Mouse (Mus musculus) E14TG2a.4 (cell line): ENCODE measurements around the gene Vasp.

Experiments used
- H3K27me3 ChIP-seq: 2 replicates; pipeline ENCODE4 v1.6.1; 2014; ENCODE audit warnings: low read length, control low read depth; ENCODE audit not compliant: insufficient read depth
- H3K36me3 ChIP-seq: 2 replicates; pipeline ENCODE4 v1.6.1; 2014; ENCODE audit warnings: low read length, control low read depth; ENCODE audit not compliant: insufficient read depth
- H3K4me1 ChIP-seq: replicated peaks from 2 replicates; pipeline ENCODE4 v1.6.1; 2014; ENCODE audit warnings: low read depth, low read length, control low read depth
- H3K4me3 ChIP-seq: replicated peaks from 2 replicates; pipeline ENCODE4 v1.5.1; 2014; ENCODE audit warnings: mild to moderate bottlenecking, low read length
- H3K9me3 ChIP-seq: 2 replicates; pipeline ENCODE4 v1.6.1; 2014; ENCODE audit warnings: low read length, control low read depth
- CTCF ChIP-seq: conservative IDR thresholded peaks from 2 replicates; pipeline ENCODE4 v1.5.1; 2014; ENCODE audit warnings: low read length
- NANOG ChIP-seq: IDR thresholded peaks from 2 replicates; pipeline ENCODE4 v1.6.1; 2014; ENCODE audit warnings: borderline replicate concordance, low read length, mixed read lengths
- POU5F1 ChIP-seq: IDR thresholded peaks from 2 replicates; pipeline ENCODE4 v1.6.1; 2014; ENCODE audit warnings: low read length, borderline replicate concordance

Gene Vasp

DNA sequence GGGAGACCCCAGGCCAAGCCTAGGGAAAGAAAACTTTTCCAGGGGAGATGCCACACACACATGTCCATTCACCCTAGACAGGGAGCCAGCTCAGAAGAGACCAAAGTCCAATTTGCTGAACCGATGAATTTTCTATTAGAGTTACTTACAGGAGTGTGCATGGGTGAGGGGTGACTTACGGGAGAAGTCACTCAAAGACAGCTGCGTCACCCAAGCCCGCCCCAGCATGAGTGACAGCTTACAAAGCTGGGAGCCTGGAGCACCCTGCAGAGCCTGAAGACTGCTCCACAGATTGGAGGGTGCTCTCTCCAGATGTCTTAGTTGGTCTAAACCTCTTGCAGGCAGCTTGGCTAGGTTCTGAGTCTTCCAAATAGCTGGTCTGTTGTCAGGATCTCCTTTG, 40.4 kb upstream of the Vasp start:
- TF ChIP-seq NANOG (no peak), POU5F1 (no peak)
- no peaks in the 10 kb centered on the region for H3K36me3 ChIP-seq
- H3K9me3 ChIP-seq: no peaks in the 10 kb centered on the region
- H3K27me3 ChIP-seq: peaks cover 39% of the 10 kb centered on the region
- H3K4me1 ChIP-seq: peaks cover 29% of the 10 kb centered on the region
- no peak overlapping the region for H3K4me3 ChIP-seq

DNA sequence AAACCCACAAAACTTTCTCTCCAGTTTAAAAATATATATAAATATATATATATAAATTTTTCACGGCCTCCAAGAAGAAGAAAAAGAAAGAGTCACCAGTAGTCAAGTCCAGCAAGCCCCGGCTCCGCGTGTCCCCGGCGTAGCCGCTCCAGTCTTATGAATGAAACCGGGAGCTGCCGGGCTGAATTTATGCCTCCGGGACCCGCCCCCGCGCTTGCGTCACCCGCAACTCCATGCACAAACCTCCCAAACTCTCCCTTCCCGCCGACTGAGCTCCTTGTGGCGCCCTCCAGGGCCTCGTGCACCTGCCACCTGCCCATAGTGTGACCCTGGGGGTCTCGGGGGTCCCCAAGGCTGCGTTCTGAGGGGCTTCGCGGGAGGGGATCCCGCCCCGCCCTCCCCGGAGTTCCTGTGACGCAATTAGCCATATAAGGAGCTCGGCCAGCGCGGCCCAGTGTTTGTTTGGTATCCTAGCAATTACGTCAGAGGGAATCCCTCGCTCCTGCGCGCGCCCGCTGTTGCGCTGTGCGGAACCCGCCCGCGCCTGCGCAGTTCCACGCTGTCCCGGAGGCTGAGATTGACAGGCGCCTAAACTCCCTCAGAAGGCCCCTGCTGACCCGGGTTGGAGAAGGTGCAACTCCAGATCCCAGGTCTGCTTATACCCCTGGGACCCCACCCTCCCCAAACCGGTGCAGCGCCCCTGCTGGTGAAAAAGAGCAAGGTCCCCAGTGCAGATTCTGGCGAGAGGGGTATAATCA, 38.4 kb upstream of the Vasp start, which contains the start of gene Fosb:
Fosb (minus strand) TSS at position 168 of the 758 bp plus-strand sequence.
- Histone ChIP-seq H3K4me3 (peak within 1 kb of the TSS; percentile 93), H3K4me1 (peaks cover 35% of the 10 kb centered on the region), H3K27me3 (peaks cover 48% of the 10 kb centered on the region), H3K9me3 (no peaks in the 10 kb centered on the region), H3K36me3 (no peaks in the 10 kb centered on the region)
- TF ChIP-seq CTCF (peak; percentile 29; the same call in 1 of the 2 replicates), POU5F1 (no peak)

DNA sequence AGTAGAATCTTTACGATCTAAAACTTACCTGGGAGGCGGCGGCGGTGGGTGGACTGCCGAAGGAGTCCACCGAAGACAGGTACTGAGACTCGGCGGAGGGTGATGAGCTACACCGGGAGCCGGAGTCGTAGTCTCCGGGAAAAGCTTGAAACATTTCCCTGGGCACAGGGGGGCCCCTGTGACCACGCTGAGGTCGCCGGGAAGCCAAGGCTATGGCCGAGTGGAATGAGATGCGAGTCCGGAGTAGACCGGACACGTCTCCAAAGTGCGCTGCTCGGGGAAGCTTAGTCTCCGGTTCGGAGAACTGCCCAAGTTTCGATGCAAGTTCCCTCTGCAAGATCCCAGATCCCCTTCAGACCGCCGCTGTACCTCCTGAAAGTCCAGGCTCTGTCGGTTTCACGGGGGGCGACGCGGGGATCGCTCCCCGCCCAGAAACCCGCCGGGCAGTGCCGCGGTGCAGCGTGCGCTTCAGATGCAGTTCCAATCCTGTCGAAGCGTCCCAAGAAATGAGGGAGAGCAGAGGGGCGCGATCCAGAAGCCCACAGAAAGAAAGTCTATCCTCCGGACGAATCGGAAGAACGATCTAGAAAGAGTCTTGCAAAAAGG, 37.8 kb upstream of the Vasp start:
- no peaks in the 10 kb centered on the region for H3K36me3 ChIP-seq
- peaks cover 54% of the 10 kb centered on the region for H3K27me3 ChIP-seq
- no peaks in the 10 kb centered on the region for H3K9me3 ChIP-seq
- H3K4me1 ChIP-seq: peaks cover 42% of the 10 kb centered on the region
- H3K4me3 ChIP-seq: peak overlapping the region; percentile 93
- TF ChIP-seq NANOG (no peak), POU5F1 (no peak), CTCF (no peak)

DNA sequence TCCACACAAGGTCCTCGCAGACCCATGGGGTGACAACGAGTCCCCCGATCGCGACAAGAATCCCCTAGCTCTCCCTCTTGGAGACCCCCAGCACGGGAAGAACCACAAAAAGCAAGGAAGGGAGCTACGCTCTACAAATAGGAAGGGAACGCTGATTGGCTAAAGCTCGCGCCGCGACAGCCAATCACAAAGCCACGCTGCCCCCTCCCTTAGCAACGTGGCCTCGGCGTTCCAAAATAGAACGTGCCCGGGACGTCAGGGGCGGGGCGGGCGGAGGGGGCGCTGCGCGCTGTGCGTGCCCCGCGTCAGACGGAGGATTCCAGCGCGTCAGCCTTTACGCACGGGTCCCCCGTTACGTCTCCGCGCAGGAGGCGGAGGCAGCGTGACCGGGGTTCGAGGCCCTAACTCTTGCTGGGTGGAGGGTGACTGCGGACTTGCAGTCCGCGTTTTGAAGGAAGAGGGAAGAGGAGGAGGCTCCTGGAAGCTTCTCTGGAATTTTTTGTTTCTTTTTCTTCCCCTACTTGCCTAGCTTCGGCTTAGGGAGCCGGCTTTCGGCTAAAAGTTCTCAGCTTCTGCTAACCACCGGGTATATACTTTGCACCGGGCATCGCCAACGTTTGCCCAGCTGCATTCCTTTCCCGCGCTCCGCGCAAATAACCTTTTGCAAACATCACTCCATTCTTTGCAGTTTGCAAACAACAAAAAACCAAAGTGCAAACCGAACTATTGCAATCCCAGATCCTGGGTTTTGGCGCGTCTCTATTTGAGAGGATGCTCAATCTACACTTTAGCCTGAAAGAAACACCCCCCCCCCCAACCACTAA, 37.0 kb upstream of the Vasp start:
- no peaks in the 10 kb centered on the region for H3K36me3 ChIP-seq
- no peaks in the 10 kb centered on the region for H3K9me3 ChIP-seq
- peaks cover 54% of the 10 kb centered on the region for H3K27me3 ChIP-seq
- peak overlapping the region; percentile 93 for H3K4me3 ChIP-seq
- H3K4me1 ChIP-seq: peaks cover 49% of the 10 kb centered on the region
- TF ChIP-seq POU5F1: no peak
- TF ChIP-seq NANOG: no peak
- TF ChIP-seq CTCF: no peak

DNA sequence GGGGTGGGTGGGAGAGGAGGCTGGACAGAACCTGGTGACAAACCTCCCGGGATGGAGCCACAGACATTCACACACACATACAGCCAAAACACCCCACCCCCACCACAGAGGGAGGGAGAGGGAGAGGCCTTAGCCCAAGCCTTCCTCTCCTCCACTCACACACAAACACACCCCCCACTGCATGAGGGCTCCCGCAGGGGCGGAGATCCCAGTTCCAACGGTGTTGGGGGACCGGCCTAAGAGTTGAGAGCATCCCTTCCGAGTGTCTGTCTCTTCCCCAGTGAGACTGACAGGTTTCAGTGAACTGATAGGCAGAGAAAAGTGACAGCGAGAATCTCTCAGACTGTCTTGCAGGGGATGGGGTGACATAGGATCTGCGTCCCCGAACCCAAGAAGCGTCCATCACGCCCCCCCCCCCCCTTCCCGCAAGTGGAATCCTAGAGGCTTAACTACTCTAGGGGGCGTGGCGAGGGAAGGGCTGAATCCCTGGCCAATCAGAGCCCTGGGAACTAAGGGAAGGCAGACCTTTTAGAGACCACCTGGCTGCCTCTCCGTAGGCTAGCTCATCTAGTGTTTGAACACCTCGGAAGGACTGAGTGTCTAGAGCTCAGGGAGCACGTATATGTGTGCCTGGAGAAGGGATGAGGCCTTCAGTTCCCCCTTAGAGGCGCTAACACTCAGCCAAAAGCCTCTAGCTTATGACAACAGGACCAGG, 36.3 kb upstream of the Vasp start:
- H3K36me3 ChIP-seq: no peaks in the 10 kb centered on the region
- TF ChIP-seq POU5F1 (no peak), CTCF (no peak), NANOG (no peak)
- peaks cover 52% of the 10 kb centered on the region for H3K27me3 ChIP-seq
- peak overlapping the region; percentile 93 for H3K4me3 ChIP-seq
- no peaks in the 10 kb centered on the region for H3K9me3 ChIP-seq
- H3K4me1 ChIP-seq: peaks cover 55% of the 10 kb centered on the region

DNA sequence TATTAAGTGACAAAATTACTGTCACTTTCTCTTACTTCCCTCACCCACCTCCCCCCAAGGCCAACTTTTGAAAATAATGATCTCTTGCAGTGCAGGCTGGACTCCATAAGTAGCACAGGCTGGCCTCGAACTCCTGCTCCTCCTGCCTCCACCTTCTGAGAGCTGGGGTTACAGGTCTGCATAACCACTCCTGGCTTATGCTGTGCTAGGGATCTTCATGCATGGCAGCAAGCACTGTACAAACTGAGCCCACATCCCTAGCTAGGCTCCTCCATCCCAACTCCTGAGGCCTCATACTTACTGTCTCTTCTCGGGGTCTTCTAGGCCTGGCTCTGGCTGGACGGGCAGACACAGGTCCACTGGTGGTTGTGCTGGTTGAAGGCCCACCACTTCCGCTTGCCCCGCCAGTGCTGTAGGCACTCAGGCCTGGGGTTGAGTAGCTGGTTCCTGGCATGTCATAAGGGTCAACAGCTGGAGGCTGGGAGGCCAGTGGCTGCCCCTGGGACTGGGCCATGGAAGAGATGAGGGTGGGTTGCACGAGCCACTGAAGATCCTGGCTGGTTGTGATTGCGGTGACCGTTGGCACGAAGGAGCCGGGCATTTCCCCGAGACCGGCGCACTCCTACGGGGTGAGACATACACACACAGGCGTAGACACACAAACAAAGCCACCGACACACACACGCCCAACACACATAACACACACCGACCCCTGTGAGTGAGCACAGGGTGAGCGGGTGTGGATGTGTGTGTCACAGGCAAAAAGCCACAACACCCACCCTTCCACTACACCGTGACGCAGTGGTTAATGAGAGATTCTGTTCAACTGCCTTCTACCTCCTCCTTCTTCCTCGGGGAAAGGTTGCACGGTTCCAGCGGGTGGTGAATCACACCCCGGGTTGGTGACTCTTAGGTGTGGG, 35.5 kb upstream of the Vasp start:
- no peak for TF ChIP-seq CTCF
- no peak for TF ChIP-seq POU5F1
- TF ChIP-seq NANOG: no peak
- Histone ChIP-seq H3K4me3 (peak overlapping the region; percentile 26; the same call in 1 of the 2 replicates), H3K36me3 (no peaks in the 10 kb centered on the region), H3K4me1 (peaks cover 61% of the 10 kb centered on the region), H3K9me3 (no peaks in the 10 kb centered on the region), H3K27me3 (peaks cover 61% of the 10 kb centered on the region)
